Mouse (Mus musculus) liver, embryonic 15.5 days (tissue): ENCODE measurements around the gene Ribc2. TPM values are rescaled to one million over a fixed set of nuclear protein-coding genes. Genes with fewer than 3 reads are reported as not detected.

ENCODE experiments used
- ATAC-seq: fragments of 200-750 bp; cut with Nextera tagmentation; 2 replicates; pipeline ENCODE4 v1.8.0; 2017; ENCODE audit warnings: moderate number of reproducible peaks, mild to moderate bottlenecking, moderate library complexity; ENCODE audit not compliant: insufficient read depth
- H3K27ac ChIP-seq: fragments of 300-500 bp; sonication (generic); replicated peaks from 2 replicates; pipeline ENCODE4 v1.5.1; 2015; ENCODE audit warnings: mild to moderate bottlenecking, inconsistent platforms
- H3K27me3 ChIP-seq: fragments of 300-500 bp; sonication (generic); 2 replicates; pipeline ENCODE4 v1.6.1; 2015; ENCODE audit warnings: mild to moderate bottlenecking, inconsistent platforms
- H3K36me3 ChIP-seq: fragments of 300-500 bp; sonication (generic); replicated peaks from 2 replicates; pipeline ENCODE4 v1.6.1; 2015; ENCODE audit warnings: moderate library complexity, mild to moderate bottlenecking, inconsistent platforms
- H3K4me1 ChIP-seq: fragments of 300-500 bp; sonication (generic); replicated peaks from 2 replicates; pipeline ENCODE4 v1.6.1; 2015; ENCODE audit warnings: inconsistent platforms
- H3K4me2 ChIP-seq: fragments of 300-500 bp; sonication (generic); 2 replicates; pipeline ENCODE4 v1.6.1; 2015; ENCODE audit warnings: moderate library complexity, mild to moderate bottlenecking, inconsistent platforms
- H3K4me3 ChIP-seq: fragments of 300-500 bp; sonication (generic); replicated peaks from 2 replicates; pipeline ENCODE4 v1.5.1; 2015; ENCODE audit warnings: mild to moderate bottlenecking, inconsistent platforms
- H3K9ac ChIP-seq: fragments of 300-500 bp; sonication (generic); 2 replicates; pipeline ENCODE4 v1.6.1; 2015; ENCODE audit warnings: moderate library complexity, mild to moderate bottlenecking, inconsistent platforms
- H3K9me3 ChIP-seq: fragments of 300-500 bp; sonication (generic); replicated peaks from 2 replicates; pipeline ENCODE4 v1.6.1; 2016; ENCODE audit warnings: inconsistent platforms
- WGBS: fragments of 180-500 bp; shearing (Covaris S2); methylation state at CpG from one replicate; pipeline ENCODE4 v1.1.7; 2015; ENCODE audit warnings: mixed read lengths; ENCODE audit not compliant: insufficient replicate concordance; 5-methylcytosine and 5-hydroxymethylcytosine counted together
- polyA plus RNA-seq: library from polyadenylated mRNA; unstranded; fragments of >200 nt; fragmentation: Nextera tagmentation; extraction: Ambion mirVana; gene quantifications from 2 replicates; pipeline ENCODE4 v1.2.1, GENCODE M21; 2015

The Ribc2 gene
- polyA plus RNA-seq, 1 experiment from 2014 or later: not detected

DNA sequence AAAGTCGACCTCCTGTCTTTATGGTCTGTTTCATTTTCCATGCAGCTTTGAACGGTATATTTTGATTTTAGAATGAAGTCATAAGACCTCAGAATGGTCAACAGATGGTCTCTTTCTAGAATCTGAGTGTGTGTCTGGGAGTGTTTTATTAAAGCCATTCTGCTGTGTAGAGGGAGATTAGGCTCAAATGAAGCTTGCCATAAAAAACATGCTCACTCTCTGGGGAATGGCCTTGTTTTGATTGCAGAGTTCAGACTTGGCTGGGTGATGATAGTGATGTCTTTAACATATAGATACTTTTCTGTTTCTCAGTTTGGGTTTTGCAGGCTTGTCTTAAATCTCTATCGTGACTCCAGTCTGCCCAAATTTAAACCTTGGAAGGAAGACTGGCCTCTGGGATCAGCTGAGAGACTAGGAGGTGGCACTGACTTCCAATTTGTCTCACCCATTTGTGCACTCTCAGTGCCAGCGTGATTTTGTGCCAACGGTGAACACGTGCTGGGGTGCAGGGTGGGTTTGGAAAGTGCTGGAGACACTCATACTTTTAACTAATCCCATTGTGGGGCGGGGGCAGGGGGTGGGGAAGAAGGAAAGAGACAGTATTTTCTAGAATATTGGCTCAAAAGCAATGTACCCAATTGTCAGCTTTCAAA is 47.8 kb downstream of the Ribc2 start:
- Histone ChIP-seq H3K27ac (no peak overlapping the region), H3K4me3 (no peak overlapping the region), H3K4me2 (no peak overlapping the region), H3K4me1 (no peaks in the 10 kb centered on the region), H3K9ac (no peak overlapping the region), H3K27me3 (no peaks in the 10 kb centered on the region), H3K9me3 (no peaks in the 10 kb centered on the region), H3K36me3 (no peaks in the 10 kb centered on the region)
- ATAC-seq: no peak
- 58% methylated on average over 7 of the region's 7 CpGs for WGBS

DNA sequence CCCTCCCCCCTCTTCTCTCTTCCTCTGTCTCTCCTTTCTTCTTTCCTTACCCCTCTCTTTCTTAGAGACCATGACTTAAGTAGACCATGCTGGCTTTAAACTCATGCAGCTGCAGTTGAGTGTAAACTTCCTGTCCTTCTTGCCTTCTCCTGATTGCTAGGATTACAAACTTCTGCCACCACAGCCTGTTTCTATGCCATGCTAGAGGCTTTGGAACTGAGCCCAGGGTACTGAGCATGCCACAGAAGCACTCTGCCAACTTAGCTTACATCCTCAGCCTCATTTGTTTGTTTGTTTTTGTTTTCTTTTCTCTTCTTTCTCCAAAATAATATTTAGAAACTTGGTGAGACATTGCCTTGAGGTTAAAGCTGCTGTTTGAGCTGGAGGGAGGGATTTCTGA is 48.5 kb downstream of the Ribc2 start:
- Histone ChIP-seq H3K27ac (no peak overlapping the region), H3K9ac (no peak overlapping the region), H3K4me3 (no peak overlapping the region), H3K9me3 (no peaks in the 10 kb centered on the region), H3K4me1 (no peaks in the 10 kb centered on the region), H3K27me3 (no peaks in the 10 kb centered on the region), H3K4me2 (no peak overlapping the region), H3K36me3 (no peaks in the 10 kb centered on the region)
- ATAC-seq: no peak

DNA sequence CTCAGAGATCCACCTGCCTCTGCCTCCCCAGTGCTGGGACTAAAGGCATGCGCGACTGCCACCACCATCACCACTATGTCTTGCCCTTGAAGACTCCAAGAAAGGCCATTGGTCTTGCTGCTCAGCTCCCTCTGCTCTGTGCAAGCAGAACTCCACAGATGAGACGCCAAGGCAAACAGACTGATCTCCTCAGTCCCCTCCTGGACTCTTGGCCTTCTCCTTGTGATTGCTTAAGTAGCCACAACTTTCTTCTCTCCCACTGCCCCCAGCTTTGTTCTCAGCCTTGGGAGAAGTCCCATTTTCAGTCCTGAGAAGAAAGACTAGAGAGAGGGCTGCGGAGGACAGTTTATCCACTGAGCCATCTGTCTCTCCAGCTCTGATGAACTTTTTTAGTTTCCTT is 50.2 kb downstream of the Ribc2 start:
- ATAC-seq: no peak
- WGBS: 61% methylated on average over 4 of the region's 4 CpGs
- H3K9ac ChIP-seq: no peak overlapping the region

DNA sequence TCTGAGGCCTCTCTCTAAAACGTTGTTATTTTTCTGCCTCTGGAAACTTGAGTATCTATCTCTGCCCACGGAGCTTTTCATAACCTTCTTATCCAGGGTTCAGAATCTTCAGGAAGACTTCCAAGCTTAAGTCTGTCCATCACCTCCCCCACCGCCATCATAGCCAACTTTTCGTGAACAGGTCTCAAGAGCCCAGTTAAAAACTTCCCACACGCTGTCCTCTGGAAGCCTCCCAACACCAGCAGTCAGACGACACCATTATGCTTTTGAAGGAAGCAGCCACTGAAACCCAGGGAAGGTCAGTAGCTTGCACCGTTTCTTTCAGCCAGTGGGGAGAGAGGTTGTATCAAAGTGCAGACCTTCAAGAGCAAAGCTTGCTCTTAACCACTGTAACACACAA is 55.0 kb downstream of the Ribc2 start:
- Histone ChIP-seq H3K9me3 (no peaks in the 10 kb centered on the region), H3K27ac (no peak overlapping the region), H3K4me2 (no peak overlapping the region), H3K27me3 (no peaks in the 10 kb centered on the region), H3K4me3 (no peak overlapping the region), H3K36me3 (no peaks in the 10 kb centered on the region), H3K9ac (no peak overlapping the region), H3K4me1 (no peaks in the 10 kb centered on the region)
- 59% methylated on average over 7 of the region's 7 CpGs for WGBS
- no peak for ATAC-seq

More for the DNA sequence above, 50.2 kb downstream of the Ribc2 start:
- Histone ChIP-seq H3K27me3 (no peaks in the 10 kb centered on the region), H3K4me2 (no peak overlapping the region), H3K4me3 (no peak overlapping the region), H3K27ac (no peak overlapping the region), H3K9me3 (no peaks in the 10 kb centered on the region), H3K36me3 (no peaks in the 10 kb centered on the region), H3K4me1 (no peaks in the 10 kb centered on the region)

DNA sequence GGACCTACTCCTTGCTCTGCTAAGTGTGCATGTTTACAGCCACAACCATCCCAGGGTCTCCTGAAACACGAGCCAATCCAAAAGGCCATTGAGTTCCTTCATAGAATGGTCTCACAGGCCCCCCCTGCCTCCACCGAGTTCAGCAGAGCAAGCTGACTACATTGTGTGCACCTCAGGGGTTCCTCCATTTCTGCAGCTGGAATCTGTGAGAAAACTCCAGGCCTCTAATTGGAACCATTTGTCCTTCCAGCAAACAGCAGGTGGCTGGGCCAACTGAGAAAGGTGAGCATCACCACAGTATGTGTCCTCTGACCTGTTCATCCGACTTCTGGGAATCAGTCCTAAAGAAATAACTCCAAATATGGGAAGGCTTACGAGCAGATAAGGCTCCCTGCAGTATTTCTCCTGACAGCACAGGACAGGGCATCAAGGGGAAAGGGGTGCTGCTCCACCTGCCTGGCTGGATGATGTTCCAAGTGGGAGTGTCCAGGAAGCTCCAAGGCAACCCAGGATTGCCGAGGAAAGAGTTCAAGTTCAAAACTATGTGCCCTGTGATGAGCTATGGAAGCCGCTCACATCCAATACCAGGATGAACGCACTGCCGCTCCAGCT is 56.4 kb downstream of the Ribc2 start:
- WGBS: 55% methylated on average over 8 of the region's 8 CpGs
- Histone ChIP-seq H3K27me3 (no peaks in the 10 kb centered on the region), H3K4me3 (no peak overlapping the region), H3K27ac (no peak overlapping the region), H3K4me2 (no peak overlapping the region), H3K4me1 (no peaks in the 10 kb centered on the region), H3K9ac (no peak overlapping the region), H3K9me3 (no peaks in the 10 kb centered on the region), H3K36me3 (no peaks in the 10 kb centered on the region)
- ATAC-seq: no peak

Other genes starting within 250 kb of the Ribc2 start
- gene Gm29666, start 212.0 kb upstream of the Ribc2 start, polyA plus RNA-seq: 0.29 and 0.37 TPM in 2 replicates
- gene Nup50, start 208.7 kb upstream of the Ribc2 start, polyA plus RNA-seq: 23.5 and 25.4 TPM in 2 replicates
- 2.0 and 3.9 TPM in 2 replicates for gene 5031439G07Rik, start 143.5 kb upstream of the Ribc2 start, polyA plus RNA-seq
- not detected in 2 replicates for gene Upk3a, start 114.9 kb upstream of the Ribc2 start, polyA plus RNA-seq
- 6.0 and 7.5 TPM in 2 replicates for gene Fam118a, start 103.1 kb upstream of the Ribc2 start, polyA plus RNA-seq
- 0.12 and 0.16 TPM in 2 replicates for gene Smc1b, start 114 bp upstream of the Ribc2 start, polyA plus RNA-seq
- gene Fbln1, start 73.9 kb downstream of the Ribc2 start, polyA plus RNA-seq: 6.9 and 7.1 TPM in 2 replicates
- 85.3 and 90.0 TPM in 2 replicates for gene Atxn10, start 204.2 kb downstream of the Ribc2 start, polyA plus RNA-seq